Mouse (Mus musculus) bone marrow macrophage, adult 2 months (primary cell): ENCODE data around the gene Plxnb2. TPM values are rescaled to one million over a fixed set of nuclear protein-coding genes. Genes with fewer than 3 reads are reported as not detected.

Experiments
- H3K27ac ChIP-seq: 2 replicates; pipeline ENCODE4 v1.5.1; 2012; ENCODE audit warnings: low read depth, low read length; ENCODE audit not compliant: insufficient read depth
- H3K4me1 ChIP-seq: 2 replicates; pipeline ENCODE4 v1.6.1; 2012; ENCODE audit warnings: low read length; ENCODE audit not compliant: control insufficient read depth, insufficient read depth
- H3K4me3 ChIP-seq: 2 replicates; pipeline ENCODE4 v1.5.1; 2012; ENCODE audit warnings: mild to moderate bottlenecking, low read length, moderate library complexity; ENCODE audit not compliant: insufficient read depth
- CTCF ChIP-seq: IDR thresholded peaks from 2 replicates; pipeline ENCODE4 v1.5.1; 2012; ENCODE audit warnings: low read depth, mild to moderate bottlenecking, low read length, moderate library complexity
- POLR2A ChIP-seq: IDR thresholded peaks from 2 replicates; pipeline ENCODE4 v1.6.1; 2012; ENCODE audit warnings: mild to moderate bottlenecking, low read depth, low read length, borderline replicate concordance
- polyA plus RNA-seq: library from polyadenylated mRNA; stranded (reverse); fragments of >200 nt; gene quantifications from 2 replicates; pipeline ENCODE4 v1.2.4, GENCODE M21; 2012; ENCODE audit not compliant: missing spikeins, insufficient read depth, insufficient read length

Gene Plxnb2
- 432 and 457 TPM in 2 replicates for polyA plus RNA-seq

- peak within 1 kb of the TSS; percentile 99 for H3K27ac ChIP-seq
- no peak for TF ChIP-seq POLR2A
- no peak for TF ChIP-seq CTCF
- H3K4me1 ChIP-seq, result peaks cover 45% of the 10 kb centered on the region
- peak within 1 kb of the TSS; percentile 77 for H3K4me3 ChIP-seq
Observed at GRCm38 (mm10) chr15:89180571-89181229, at the start of gene Plxnb2. Gene Plxnb2 (minus strand): TSS chr15:89180788.

DNA sequence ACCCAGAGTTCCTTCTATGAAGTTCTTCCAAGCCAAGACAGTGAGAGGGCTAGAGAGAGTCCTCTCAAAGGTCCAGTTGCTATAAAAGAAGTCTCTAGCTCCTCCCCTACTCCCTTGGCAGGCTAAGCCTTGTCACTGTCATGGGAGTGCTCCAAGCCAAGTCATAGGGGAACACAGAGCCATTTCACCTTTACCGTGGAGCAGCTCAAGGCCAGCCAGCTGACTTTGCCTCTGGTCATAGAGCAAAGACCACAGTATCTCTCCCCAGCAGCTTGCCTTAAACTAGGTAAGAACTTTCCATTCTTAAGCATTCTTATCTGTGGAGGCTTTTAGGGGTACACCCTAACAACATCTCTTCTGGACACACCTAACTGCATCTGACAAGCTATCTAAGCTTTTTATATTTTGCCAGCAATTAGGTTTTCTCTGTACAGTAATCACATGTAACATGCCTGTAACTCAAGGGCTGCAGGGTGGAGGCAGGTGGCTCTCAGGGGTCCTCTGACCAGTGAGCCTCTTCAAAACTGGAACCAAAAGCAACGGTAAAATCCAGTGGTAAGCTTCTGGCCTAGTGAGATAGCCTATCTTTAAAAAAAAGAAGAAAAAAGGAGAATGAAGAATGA, 35.1 kb upstream of the Plxnb2 start:
- TF ChIP-seq POLR2A (no peak), CTCF (no peak)
- H3K4me3 ChIP-seq, result no peak overlapping the region
- no peak overlapping the region for H3K27ac ChIP-seq
- peaks cover 7% of the 10 kb centered on the region; the same call in 1 of the 2 replicates for H3K4me1 ChIP-seq

GRCm38 (mm10) chr15:89214953-89215352, 34.4 kb upstream of the Plxnb2 start:
- Histone ChIP-seq H3K4me1 (peaks cover 7% of the 10 kb centered on the region; the same call in 1 of the 2 replicates), H3K27ac (no peak overlapping the region), H3K4me3 (no peak overlapping the region)
- TF ChIP-seq POLR2A (no peak), CTCF (no peak)

DNA sequence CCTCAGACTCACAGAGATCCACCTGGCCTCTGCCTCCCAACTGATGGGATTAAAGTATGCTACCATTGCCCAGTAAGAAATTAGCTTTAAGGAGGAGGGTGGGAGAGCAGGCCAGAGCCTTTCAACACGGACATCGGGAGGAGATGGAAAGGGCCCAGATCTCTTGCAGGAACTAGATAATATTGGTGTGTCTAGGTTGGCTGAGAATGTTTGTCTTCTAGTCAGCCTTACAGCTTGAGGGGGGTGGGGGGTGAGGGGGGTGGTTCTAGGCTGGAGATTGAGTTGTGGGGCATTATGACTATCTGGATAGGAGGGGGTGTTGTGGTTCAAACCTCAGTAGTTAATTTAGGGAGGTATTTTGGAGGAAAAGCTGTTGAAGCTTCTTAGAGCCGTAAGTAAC, 32.9 kb upstream of the Plxnb2 start:
- TF ChIP-seq CTCF (no peak), POLR2A (no peak)
- Histone ChIP-seq H3K4me3 (no peak overlapping the region), H3K4me1 (peaks cover 7% of the 10 kb centered on the region; the same call in 1 of the 2 replicates), H3K27ac (no peak overlapping the region)

DNA sequence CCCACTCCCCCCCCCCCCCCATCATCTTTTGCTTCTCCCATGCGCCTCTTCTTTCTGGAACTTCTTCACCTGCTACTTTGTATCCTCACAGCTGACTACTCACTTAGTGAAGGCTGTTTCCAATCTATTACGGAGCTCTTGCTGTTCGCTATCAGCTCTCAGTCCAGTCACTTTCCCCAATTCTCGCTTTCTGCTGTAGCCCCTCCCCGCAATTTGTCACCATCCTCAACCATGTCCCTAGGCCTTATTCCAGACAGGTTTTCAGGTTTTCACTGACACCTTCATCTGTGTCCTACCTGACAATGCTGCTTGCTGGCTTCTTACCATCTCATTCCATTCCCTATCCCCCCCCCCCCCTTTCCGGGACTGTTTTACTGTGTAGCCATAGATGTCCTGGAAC, 31.9 kb upstream of the Plxnb2 start:
- no peak overlapping the region; the same call in 1 of the 2 replicates for H3K4me3 ChIP-seq
- H3K27ac ChIP-seq, result no peak overlapping the region
- no peak for TF ChIP-seq POLR2A
- TF ChIP-seq CTCF, result no peak
- peaks cover 7% of the 10 kb centered on the region; the same call in 1 of the 2 replicates for H3K4me1 ChIP-seq

GRCm38 (mm10) chr15:89211716-89212461, 31.3 kb upstream of the Plxnb2 start:
- Histone ChIP-seq H3K27ac (peak overlapping the region; percentile 22; the same call in 1 of the 2 replicates), H3K4me1 (peaks cover 7% of the 10 kb centered on the region; the same call in 1 of the 2 replicates), H3K4me3 (peak overlapping the region; percentile 91)
- TF ChIP-seq POLR2A (no peak), CTCF (no peak)

DNA sequence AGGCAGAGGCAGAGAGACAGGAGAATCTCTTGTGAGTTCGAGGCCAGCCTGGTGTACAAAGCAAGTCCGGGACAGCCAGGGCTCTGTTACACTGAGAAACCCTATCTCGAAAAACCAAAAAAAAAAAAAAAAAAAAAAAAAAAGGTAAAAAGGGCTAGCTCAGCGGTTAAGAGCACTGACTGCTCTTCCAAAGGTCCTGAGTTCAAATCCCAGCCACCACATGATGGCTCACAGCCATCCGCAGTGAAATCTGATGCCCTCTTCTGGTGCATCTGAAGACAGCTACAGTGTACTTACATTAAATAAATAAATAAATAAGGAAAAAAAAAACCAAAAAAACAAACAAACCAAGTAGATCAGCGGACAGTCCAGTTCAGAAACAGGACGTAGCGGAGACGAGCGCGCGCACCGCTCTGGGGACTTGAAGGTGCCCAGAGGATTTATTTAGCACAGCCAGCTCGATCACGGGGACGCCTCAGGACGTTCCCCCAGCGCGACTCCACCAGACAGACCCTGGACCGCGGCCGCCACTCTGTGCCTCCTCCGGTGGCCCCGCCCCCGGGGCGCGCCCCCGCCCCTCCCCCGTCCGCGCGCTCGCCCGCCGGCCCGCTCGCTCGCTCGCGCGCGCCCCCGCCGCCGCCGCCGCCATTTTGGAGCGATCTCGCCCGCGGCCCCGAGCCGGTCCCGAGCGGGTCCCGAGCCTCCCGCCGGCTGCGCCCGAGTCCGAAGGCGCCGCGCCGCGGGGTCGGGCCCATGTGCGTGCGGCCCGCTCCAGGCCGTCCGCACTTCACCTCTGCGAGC, 30.5 kb upstream of the Plxnb2 start, which contains the start of gene Ppp6r2:
Ppp6r2 (plus strand) TSS at position 639 of the 801 bp plus-strand sequence.
- Histone ChIP-seq H3K4me1 (peaks cover 7% of the 10 kb centered on the region; the same call in 1 of the 2 replicates), H3K27ac (peak within 1 kb of the TSS; percentile 72), H3K4me3 (peak within 1 kb of the TSS; percentile 91)
- TF ChIP-seq CTCF, result no peak
- no peak for TF ChIP-seq POLR2A

- H3K27ac ChIP-seq, result peak overlapping the region; percentile 19
- H3K4me1 ChIP-seq, result peaks cover 3% of the 10 kb centered on the region; the same call in 1 of the 2 replicates
- peak; percentile 57 for TF ChIP-seq CTCF
- TF ChIP-seq POLR2A, result no peak
- peak overlapping the region; percentile 40 for H3K4me3 ChIP-seq
Observed at GRCm38 (mm10) chr15:89209886-89210761, 29.5 kb upstream of the Plxnb2 start.
